Mouse (Mus musculus) kidney, embryonic 15.5 days (tissue): ENCODE measurements at regions not wholly inside any gene's neighbourhood (a gene's known extent, or its start where the extent isn't known, plus 50 kb on each side); places are given as distances from the start of the nearest gene placed in this dataset.

ENCODE experiments used
- ATAC-seq: fragments of 200-750 bp; cut with Nextera tagmentation; replicated peaks from 2 replicates; pipeline ENCODE4 v1.8.0; 2017; ENCODE audit warnings: moderate TSS enrichment; ENCODE audit not compliant: low FRiP score
- H3K27ac ChIP-seq: fragments of 300-500 bp; sonication (generic); 2 replicates; pipeline ENCODE4 v1.5.1; 2015; ENCODE audit warnings: mild to moderate bottlenecking, inconsistent platforms
- H3K27me3 ChIP-seq: fragments of 300-500 bp; sonication (generic); 2 replicates; pipeline ENCODE4 v1.6.1; 2015; ENCODE audit warnings: inconsistent platforms
- H3K36me3 ChIP-seq: fragments of 300-500 bp; sonication (generic); 2 replicates; pipeline ENCODE4 v1.6.1; 2015; ENCODE audit warnings: inconsistent platforms
- H3K4me1 ChIP-seq: fragments of 300-500 bp; sonication (generic); 2 replicates; pipeline ENCODE4 v1.6.1; 2015; ENCODE audit warnings: inconsistent platforms
- H3K4me2 ChIP-seq: fragments of 300-500 bp; sonication (generic); 2 replicates; pipeline ENCODE4 v1.6.1; 2015; ENCODE audit warnings: moderate library complexity, mild to moderate bottlenecking, inconsistent platforms
- H3K4me3 ChIP-seq: fragments of 300-500 bp; sonication (generic); replicated peaks from 2 replicates; pipeline ENCODE4 v1.5.1; 2015; ENCODE audit warnings: mild to moderate bottlenecking, inconsistent platforms
- H3K9ac ChIP-seq: fragments of 300-500 bp; sonication (generic); 2 replicates; pipeline ENCODE4 v1.6.1; 2015; ENCODE audit warnings: mild to moderate bottlenecking, inconsistent platforms
- H3K9me3 ChIP-seq: fragments of 300-500 bp; sonication (generic); replicated peaks from 2 replicates; pipeline ENCODE4 v1.6.1; 2016; ENCODE audit warnings: inconsistent platforms
- WGBS: fragments of 180-500 bp; shearing (Covaris S2); methylation state at CpG from one replicate; pipeline ENCODE4 v1.1.7; 2015; ENCODE audit warnings: mixed read lengths; 5-methylcytosine and 5-hydroxymethylcytosine counted together

GRCm38 (mm10) chr14:58726418-58726817, 416.3 kb downstream of the 1700129C05Rik start:
- Histone ChIP-seq H3K9me3 (no peaks in the 10 kb centered on the region), H3K27ac (no peak overlapping the region), H3K4me1 (no peaks in the 10 kb centered on the region), H3K9ac (no peak overlapping the region), H3K4me3 (no peak overlapping the region), H3K4me2 (no peak overlapping the region), H3K27me3 (no peaks in the 10 kb centered on the region), H3K36me3 (no peaks in the 10 kb centered on the region)
- WGBS: 77% methylated on average over 1 of the region's 1 CpGs
- no peak for ATAC-seq

DNA sequence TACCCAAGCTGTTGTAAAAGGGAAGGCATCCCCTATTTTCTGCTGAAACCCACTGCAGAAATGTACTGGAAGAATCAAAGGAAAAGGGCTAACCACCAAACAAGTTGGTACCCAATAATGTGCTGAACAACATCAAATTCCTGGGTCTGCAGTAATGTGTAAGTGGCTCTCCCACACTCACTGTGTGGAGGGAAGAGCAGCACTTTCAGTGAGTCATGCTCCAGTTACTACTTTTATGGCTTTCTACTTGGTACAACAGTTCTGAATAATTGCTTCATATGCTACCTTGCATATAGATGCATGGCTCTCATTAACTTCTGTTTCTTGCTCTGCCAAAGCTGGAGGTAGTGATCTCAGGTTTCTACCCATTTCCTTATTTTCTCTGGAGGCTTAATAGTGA, 427.8 kb downstream of the 1700129C05Rik start:
- H3K9me3 ChIP-seq: no peaks in the 10 kb centered on the region
- no peak overlapping the region for H3K27ac ChIP-seq
- no peak overlapping the region for H3K4me3 ChIP-seq
- H3K36me3 ChIP-seq: no peaks in the 10 kb centered on the region
- H3K27me3 ChIP-seq: no peaks in the 10 kb centered on the region
- ATAC-seq: no peak
- no peaks in the 10 kb centered on the region for H3K4me1 ChIP-seq
- no peak overlapping the region for H3K4me2 ChIP-seq
- H3K9ac ChIP-seq: no peak overlapping the region

DNA sequence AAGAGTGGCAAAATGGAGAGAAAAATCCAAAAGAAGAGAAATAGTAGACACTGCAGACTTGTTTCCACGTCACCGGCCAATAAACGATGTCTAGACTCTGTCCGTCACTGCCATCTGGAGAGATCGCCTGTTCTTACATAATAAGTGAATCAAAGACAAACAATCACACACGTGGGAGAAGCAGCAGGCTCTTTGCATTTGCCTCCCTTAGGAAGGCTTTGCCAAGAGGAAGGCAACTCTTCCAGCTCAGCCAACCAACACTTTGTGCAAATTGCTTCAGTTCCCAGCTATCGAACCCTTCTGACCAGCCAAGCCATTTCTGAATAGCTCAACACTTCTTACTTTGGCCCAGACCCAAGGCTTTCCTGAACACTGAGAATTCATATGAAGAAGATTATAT, 432.8 kb downstream of the 1700129C05Rik start:
- WGBS: 68% methylated on average over 7 of the region's 7 CpGs
- Histone ChIP-seq H3K9ac (no peak overlapping the region), H3K36me3 (no peaks in the 10 kb centered on the region), H3K4me2 (no peak overlapping the region), H3K4me3 (no peak overlapping the region), H3K27me3 (no peaks in the 10 kb centered on the region), H3K27ac (no peak overlapping the region), H3K9me3 (no peaks in the 10 kb centered on the region), H3K4me1 (no peaks in the 10 kb centered on the region)
- no peak for ATAC-seq

DNA sequence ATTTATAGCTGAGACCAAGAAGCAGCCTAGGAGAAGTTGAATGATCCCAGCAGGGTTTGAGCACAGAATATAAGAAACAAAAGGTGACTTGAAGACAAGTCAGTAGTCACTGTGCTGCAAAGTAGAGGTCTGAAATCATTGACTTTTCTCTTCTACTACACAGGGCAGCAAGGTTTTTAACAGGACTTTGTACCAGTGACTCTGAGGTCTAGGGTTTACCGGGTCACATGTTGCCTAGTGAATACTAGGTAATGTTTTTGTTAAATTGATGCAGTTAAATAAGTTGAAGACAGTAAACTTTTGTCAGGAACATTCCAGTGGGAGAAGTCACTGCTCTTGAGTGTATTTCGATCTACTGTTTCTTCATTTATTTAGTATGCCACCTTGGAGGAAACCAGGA, 433.4 kb downstream of the 1700129C05Rik start:
- Histone ChIP-seq H3K4me3 (no peak overlapping the region), H3K4me2 (no peak overlapping the region), H3K9me3 (no peaks in the 10 kb centered on the region), H3K9ac (no peak overlapping the region), H3K4me1 (no peaks in the 10 kb centered on the region), H3K27ac (no peak overlapping the region), H3K27me3 (no peaks in the 10 kb centered on the region), H3K36me3 (no peaks in the 10 kb centered on the region)
- 90% methylated on average over 2 of the region's 2 CpGs for WGBS
- no peak for ATAC-seq

GRCm38 (mm10) chr14:58701765-58702164, 440.9 kb downstream of the 1700129C05Rik start:
- H3K27ac ChIP-seq: no peak overlapping the region
- no peak for ATAC-seq
- H3K9ac ChIP-seq: no peak overlapping the region
- H3K36me3 ChIP-seq: no peaks in the 10 kb centered on the region
- no peaks in the 10 kb centered on the region for H3K27me3 ChIP-seq
- 34% methylated on average over 1 of the region's 1 CpGs for WGBS
- no peaks in the 10 kb centered on the region for H3K9me3 ChIP-seq
- H3K4me2 ChIP-seq: no peak overlapping the region
- no peak overlapping the region for H3K4me3 ChIP-seq
- H3K4me1 ChIP-seq: no peaks in the 10 kb centered on the region

GRCm38 (mm10) chr14:58691129-58691828, 451.4 kb downstream of the 1700129C05Rik start:
- no peak overlapping the region for H3K9ac ChIP-seq
- H3K4me3 ChIP-seq: no peak overlapping the region
- no peak overlapping the region for H3K4me2 ChIP-seq
- WGBS: 30% methylated on average over 9 of the region's 9 CpGs
- peaks cover 12% of the 10 kb centered on the region for H3K27me3 ChIP-seq
- no peaks in the 10 kb centered on the region for H3K9me3 ChIP-seq
- no peak overlapping the region for H3K27ac ChIP-seq
- H3K36me3 ChIP-seq: no peaks in the 10 kb centered on the region
- 0 out of 2 replicates have a peak, but pooled peaks cover 4% of the 10 kb centered on the region for H3K4me1 ChIP-seq
- ATAC-seq: peak; percentile 67

- Histone ChIP-seq H3K27ac (no peak overlapping the region), H3K4me3 (no peak overlapping the region), H3K4me2 (no peak overlapping the region), H3K36me3 (no peaks in the 10 kb centered on the region), H3K4me1 (0 out of 2 replicates have a peak, but pooled peaks cover 4% of the 10 kb centered on the region), H3K9ac (no peak overlapping the region), H3K27me3 (peaks cover 12% of the 10 kb centered on the region), H3K9me3 (no peaks in the 10 kb centered on the region)
- no peak for ATAC-seq
- WGBS: 90% methylated on average over 4 of the region's 4 CpGs
Observed at GRCm38 (mm10) chr14:58687814-58688213, 454.9 kb downstream of the 1700129C05Rik start.

DNA sequence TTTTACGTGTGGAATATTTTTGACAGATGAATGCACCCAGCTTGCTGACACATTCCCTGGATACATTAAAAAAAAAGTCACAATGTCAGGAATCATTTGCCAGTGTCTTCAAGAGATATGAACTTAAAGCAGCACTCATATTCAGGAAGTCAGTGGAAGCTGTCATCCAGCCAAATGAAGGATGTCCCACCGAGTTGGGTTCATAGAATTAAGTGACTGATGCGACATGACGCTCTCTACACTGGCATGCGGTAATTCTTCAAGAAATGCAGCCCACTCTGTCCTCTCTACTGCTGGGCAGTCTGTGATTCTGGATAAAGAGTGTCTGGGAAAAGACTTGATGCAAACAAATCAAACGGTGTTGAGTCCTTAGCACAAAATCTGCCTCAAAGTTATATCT, 463.9 kb downstream of the 1700129C05Rik start:
- no peak for ATAC-seq
- WGBS: 86% methylated on average over 6 of the region's 6 CpGs

GRCm38 (mm10) chr14:58678126-58678656, 464.5 kb downstream of the 1700129C05Rik start:
- H3K9me3 ChIP-seq: no peaks in the 10 kb centered on the region
- no peaks in the 10 kb centered on the region for H3K36me3 ChIP-seq
- 45% methylated on average over 11 of the region's 11 CpGs for WGBS
- H3K4me3 ChIP-seq: no peak overlapping the region
- no peak overlapping the region for H3K4me2 ChIP-seq
- no peaks in the 10 kb centered on the region for H3K4me1 ChIP-seq
- 0 out of 2 replicates have a peak, but pooled peaks cover 7% of the 10 kb centered on the region for H3K27me3 ChIP-seq
- ATAC-seq: no peak
- H3K27ac ChIP-seq: no peak overlapping the region
- H3K9ac ChIP-seq: no peak overlapping the region

More for the DNA sequence above, 463.9 kb downstream of the 1700129C05Rik start:
- Histone ChIP-seq H3K27ac (no peak overlapping the region), H3K9me3 (no peaks in the 10 kb centered on the region), H3K4me3 (no peak overlapping the region), H3K4me2 (no peak overlapping the region), H3K27me3 (0 out of 2 replicates have a peak, but pooled peaks cover 7% of the 10 kb centered on the region), H3K36me3 (no peaks in the 10 kb centered on the region), H3K9ac (no peak overlapping the region), H3K4me1 (no peaks in the 10 kb centered on the region)

DNA sequence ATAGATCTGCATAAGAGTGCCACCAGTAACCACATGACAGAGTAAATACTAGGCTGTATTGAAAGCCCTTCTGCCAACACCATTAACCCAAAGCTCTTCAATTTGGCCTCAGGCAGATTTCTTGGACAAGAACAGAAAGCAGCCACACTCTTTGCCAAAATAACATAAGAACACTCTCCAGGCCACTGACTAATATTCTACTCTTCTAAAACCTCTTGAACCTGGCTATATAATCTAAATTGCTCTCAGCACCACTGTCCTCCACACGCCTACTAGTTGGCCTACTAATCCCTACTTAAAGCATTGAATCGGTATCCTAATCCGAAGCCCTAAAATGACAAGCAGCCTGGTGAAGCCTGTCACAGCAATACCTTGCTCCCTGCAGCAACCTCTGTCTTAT, 467.5 kb downstream of the 1700129C05Rik start:
- Histone ChIP-seq H3K4me3 (no peak overlapping the region), H3K4me2 (no peak overlapping the region), H3K27me3 (0 out of 2 replicates have a peak, but pooled peaks cover 3% of the 10 kb centered on the region), H3K9me3 (no peaks in the 10 kb centered on the region), H3K9ac (no peak overlapping the region), H3K36me3 (no peaks in the 10 kb centered on the region), H3K4me1 (no peaks in the 10 kb centered on the region), H3K27ac (no peak overlapping the region)
- no peak for ATAC-seq
- 96% methylated on average over 3 of the region's 3 CpGs for WGBS

- Histone ChIP-seq H3K36me3 (no peaks in the 10 kb centered on the region), H3K9me3 (no peaks in the 10 kb centered on the region), H3K4me3 (no peak overlapping the region), H3K4me2 (no peak overlapping the region), H3K9ac (no peak overlapping the region), H3K27ac (peak overlapping the region; percentile 3; the same call in 1 of the 2 replicates), H3K27me3 (no peaks in the 10 kb centered on the region), H3K4me1 (peaks cover 10% of the 10 kb centered on the region)
- 38% methylated on average over 1 of the region's 1 CpGs for WGBS
- ATAC-seq: 0 out of 2 replicates have a peak, but pooled peaks have one; percentile 33
Observed at GRCm38 (mm10) chr14:58663946-58664345, 478.7 kb downstream of the 1700129C05Rik start.

DNA sequence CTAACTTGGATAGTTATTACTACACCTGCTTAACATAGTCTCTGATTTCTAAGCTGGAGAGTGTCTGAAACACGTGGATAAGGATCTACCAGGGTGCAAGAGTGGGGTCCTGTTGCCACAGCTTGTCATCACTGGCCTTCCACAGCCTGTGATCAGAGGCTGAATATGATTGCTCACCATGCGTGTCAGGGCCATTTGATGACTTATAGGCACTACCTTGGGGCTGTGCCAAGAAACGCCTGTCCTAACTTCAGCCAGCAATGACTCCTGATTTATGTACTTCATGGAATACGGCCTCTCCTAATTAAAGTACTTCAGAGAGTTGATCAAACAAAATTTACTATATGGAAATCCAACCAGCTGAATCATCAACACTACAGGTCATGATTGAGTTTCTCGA, 480.1 kb downstream of the 1700129C05Rik start:
- Histone ChIP-seq H3K27me3 (no peaks in the 10 kb centered on the region), H3K4me2 (no peak overlapping the region), H3K9ac (no peak overlapping the region), H3K9me3 (no peaks in the 10 kb centered on the region), H3K4me3 (no peak overlapping the region), H3K36me3 (no peaks in the 10 kb centered on the region), H3K27ac (no peak overlapping the region), H3K4me1 (peaks cover 10% of the 10 kb centered on the region)
- 38% methylated on average over 5 of the region's 5 CpGs for WGBS
- no peak for ATAC-seq
